Mouse (Mus musculus) hindbrain, embryonic 11.5 days (tissue): ENCODE data around the gene Phf3. TPM values are rescaled to one million over a fixed set of nuclear protein-coding genes. Genes with fewer than 3 reads are reported as not detected.

ENCODE experiments used
- ATAC-seq: fragments of 200-750 bp; cut with Nextera tagmentation; 2 replicates; pipeline ENCODE4 v1.8.0; 2017; ENCODE audit warnings: mild to moderate bottlenecking, moderate TSS enrichment, moderate library complexity; ENCODE audit not compliant: low FRiP score
- DNase-seq: peaks from one replicate; pipeline ENCODE4 v3.0.0-alpha.2; 2015; ENCODE audit warnings: low spot score
- H3K27ac ChIP-seq: fragments of 300-500 bp; sonication (generic); 2 replicates; pipeline ENCODE4 v1.5.1; 2014; ENCODE audit warnings: mild to moderate bottlenecking, low read depth, low read length
- H3K27me3 ChIP-seq: fragments of 300-500 bp; sonication (generic); 2 replicates; pipeline ENCODE4 v1.6.1; 2014; ENCODE audit warnings: mild to moderate bottlenecking, low read length, moderate library complexity, mixed read lengths; ENCODE audit not compliant: control insufficient read depth, insufficient read depth
- H3K36me3 ChIP-seq: fragments of 300-500 bp; sonication (generic); 2 replicates; pipeline ENCODE4 v1.6.1; 2014; ENCODE audit warnings: mild to moderate bottlenecking, low read length, moderate library complexity, mixed read lengths; ENCODE audit not compliant: control insufficient read depth, insufficient read depth
- H3K4me1 ChIP-seq: fragments of 300-500 bp; sonication (generic); replicated peaks from 2 replicates; pipeline ENCODE4 v1.6.1; 2014; ENCODE audit warnings: low read length, mixed read lengths; ENCODE audit not compliant: control insufficient read depth, insufficient read depth
- H3K4me2 ChIP-seq: fragments of 300-500 bp; sonication (generic); replicated peaks from 2 replicates; pipeline ENCODE4 v1.6.1; 2014; ENCODE audit warnings: mild to moderate bottlenecking, low read depth, low read length
- H3K4me3 ChIP-seq: fragments of 300-500 bp; sonication (generic); 2 replicates; pipeline ENCODE4 v1.5.1; 2014; ENCODE audit warnings: low read depth, low read length
- H3K9ac ChIP-seq: fragments of 300-500 bp; sonication (generic); 2 replicates; pipeline ENCODE4 v1.6.1; 2014; ENCODE audit warnings: low read depth, low read length
- H3K9me3 ChIP-seq: fragments of 300-500 bp; sonication (generic); 2 replicates; pipeline ENCODE4 v1.6.1; 2016; ENCODE audit warnings: low read length; ENCODE audit not compliant: control insufficient read depth
- WGBS: fragments of 180-500 bp; shearing (Covaris S2); extraction: QIAGEN DNeasy Blood & Tissue Kit; methylation state at CpG from one replicate; pipeline ENCODE4 v1.1.7; 2014; 5-methylcytosine and 5-hydroxymethylcytosine counted together
- polyA plus RNA-seq: library from polyadenylated mRNA; unstranded; fragments of >200 nt; fragmentation: Nextera tagmentation; extraction: Ambion mirVana; gene quantifications from 2 replicates; pipeline ENCODE4 v1.2.1, GENCODE M21; 2014

Gene Phf3
- polyA plus RNA-seq, 1 experiment from 2014 or later: 58.0 TPM

GRCm38 (mm10) chr1:30786583-30786982 lies 87.1 kb downstream of the Phf3 start:
- no peak overlapping the region for H3K4me2 ChIP-seq
- no peaks in the 10 kb centered on the region for H3K36me3 ChIP-seq
- no peak overlapping the region for H3K9ac ChIP-seq
- H3K9me3 ChIP-seq: no peaks in the 10 kb centered on the region
- DNase-seq (no peak), ATAC-seq (no peak)
- no peak overlapping the region for H3K4me3 ChIP-seq
- 89% methylated on average over 9 of the region's 9 CpGs for WGBS
- no peaks in the 10 kb centered on the region for H3K27me3 ChIP-seq
- H3K4me1 ChIP-seq: no peaks in the 10 kb centered on the region
- H3K27ac ChIP-seq: no peak overlapping the region

GRCm38 (mm10) chr1:30783741-30784140 lies 90.0 kb downstream of the Phf3 start:
- Histone ChIP-seq H3K4me2 (no peak overlapping the region), H3K27ac (no peak overlapping the region), H3K4me1 (no peaks in the 10 kb centered on the region), H3K4me3 (no peak overlapping the region), H3K36me3 (no peaks in the 10 kb centered on the region), H3K9ac (no peak overlapping the region), H3K27me3 (no peaks in the 10 kb centered on the region), H3K9me3 (no peaks in the 10 kb centered on the region)
- no peak for DNase-seq
- no peak for ATAC-seq
- WGBS: 82% methylated on average over 6 of the region's 6 CpGs

- no peak for ATAC-seq
- H3K9ac ChIP-seq: no peak overlapping the region
- no peaks in the 10 kb centered on the region for H3K27me3 ChIP-seq
- H3K9me3 ChIP-seq: no peaks in the 10 kb centered on the region
- no peaks in the 10 kb centered on the region for H3K36me3 ChIP-seq
- H3K4me1 ChIP-seq: no peaks in the 10 kb centered on the region
- H3K4me2 ChIP-seq: no peak overlapping the region
- H3K4me3 ChIP-seq: no peak overlapping the region
- no peak overlapping the region for H3K27ac ChIP-seq
- 48% methylated on average over 6 of the region's 6 CpGs for WGBS
- DNase-seq: peak; percentile 48
Observed at GRCm38 (mm10) chr1:30780293-30780692, 93.4 kb downstream of the Phf3 start.

GRCm38 (mm10) chr1:30779562-30779961 lies 94.2 kb downstream of the Phf3 start:
- ATAC-seq (no peak), DNase-seq (no peak)
- no peaks in the 10 kb centered on the region for H3K36me3 ChIP-seq
- no peak overlapping the region for H3K4me3 ChIP-seq
- H3K4me2 ChIP-seq: no peak overlapping the region
- no peak overlapping the region for H3K9ac ChIP-seq
- no peak overlapping the region for H3K27ac ChIP-seq
- H3K4me1 ChIP-seq: no peaks in the 10 kb centered on the region
- no peaks in the 10 kb centered on the region for H3K9me3 ChIP-seq
- WGBS: 91% methylated on average over 3 of the region's 3 CpGs
- H3K27me3 ChIP-seq: no peaks in the 10 kb centered on the region

GRCm38 (mm10) chr1:30778374-30779005 lies 95.2 kb downstream of the Phf3 start:
- H3K27me3 ChIP-seq: no peaks in the 10 kb centered on the region
- no peaks in the 10 kb centered on the region for H3K4me1 ChIP-seq
- no peak overlapping the region for H3K27ac ChIP-seq
- 22% methylated on average over 14 of the region's 14 CpGs for WGBS
- H3K9me3 ChIP-seq: no peaks in the 10 kb centered on the region
- DNase-seq (peak; percentile 56), ATAC-seq (peak; percentile 46; the same call in 1 of the 2 replicates)
- H3K9ac ChIP-seq: no peak overlapping the region
- no peaks in the 10 kb centered on the region for H3K36me3 ChIP-seq
- no peak overlapping the region for H3K4me2 ChIP-seq
- no peak overlapping the region for H3K4me3 ChIP-seq

GRCm38 (mm10) chr1:30776196-30776595 lies 97.5 kb downstream of the Phf3 start:
- DNase-seq: no peak
- H3K4me2 ChIP-seq: no peak overlapping the region
- no peak overlapping the region for H3K9ac ChIP-seq
- H3K27me3 ChIP-seq: no peaks in the 10 kb centered on the region
- H3K4me1 ChIP-seq: no peaks in the 10 kb centered on the region
- no peak for ATAC-seq
- H3K27ac ChIP-seq: no peak overlapping the region
- no peaks in the 10 kb centered on the region for H3K9me3 ChIP-seq
- no peaks in the 10 kb centered on the region for H3K36me3 ChIP-seq
- H3K4me3 ChIP-seq: no peak overlapping the region
- 73% methylated on average over 2 of the region's 2 CpGs for WGBS

GRCm38 (mm10) chr1:30773662-30774061 lies 100.1 kb downstream of the Phf3 start:
- Histone ChIP-seq H3K36me3 (no peaks in the 10 kb centered on the region), H3K27me3 (no peaks in the 10 kb centered on the region), H3K27ac (no peak overlapping the region), H3K4me2 (no peak overlapping the region), H3K9ac (no peak overlapping the region), H3K9me3 (no peaks in the 10 kb centered on the region), H3K4me3 (no peak overlapping the region), H3K4me1 (no peaks in the 10 kb centered on the region)
- 87% methylated on average over 6 of the region's 6 CpGs for WGBS
- ATAC-seq (no peak), DNase-seq (no peak)

- H3K27ac ChIP-seq: no peak overlapping the region
- H3K9ac ChIP-seq: no peak overlapping the region
- H3K4me1 ChIP-seq: no peaks in the 10 kb centered on the region
- H3K36me3 ChIP-seq: no peaks in the 10 kb centered on the region
- no peaks in the 10 kb centered on the region for H3K9me3 ChIP-seq
- no peaks in the 10 kb centered on the region for H3K27me3 ChIP-seq
- ATAC-seq (no peak), DNase-seq (no peak)
- H3K4me3 ChIP-seq: no peak overlapping the region
- no peak overlapping the region for H3K4me2 ChIP-seq
- WGBS: 85% methylated on average over 7 of the region's 7 CpGs
Observed at GRCm38 (mm10) chr1:30772851-30773250, 100.9 kb downstream of the Phf3 start.

- Histone ChIP-seq H3K36me3 (no peaks in the 10 kb centered on the region), H3K27me3 (no peaks in the 10 kb centered on the region), H3K9ac (no peak overlapping the region), H3K4me2 (no peak overlapping the region), H3K4me1 (no peaks in the 10 kb centered on the region), H3K9me3 (no peaks in the 10 kb centered on the region), H3K4me3 (no peak overlapping the region), H3K27ac (no peak overlapping the region)
- peak; percentile 59 for ATAC-seq
- 79% methylated on average over 6 of the region's 6 CpGs for WGBS
- DNase-seq: peak; percentile 8
Observed at GRCm38 (mm10) chr1:30771772-30772171, 101.9 kb downstream of the Phf3 start.
